Mouse (Mus musculus) liver, embryonic 14.5 days (tissue): Measurements from ENCODE around the gene Gm6502. TPM values are rescaled to one million over a fixed set of nuclear protein-coding genes. Genes with fewer than 3 reads are reported as not detected.
"Not testable (repeated sequence)": the region's sequence is repeated elsewhere in the genome, so short reads cannot be mapped to it uniquely, and the experiment has no call there.

Experiments
- ATAC-seq: fragments of 200-750 bp; cut with Nextera tagmentation; 2 replicates; pipeline ENCODE4 v1.8.0; 2017; ENCODE audit warnings: moderate number of reproducible peaks, mild to moderate bottlenecking, moderate library complexity; ENCODE audit not compliant: insufficient read depth
- DNase-seq, 3 experiments: peaks; one replicate each; pipeline ENCODE4 v3.0.0-alpha.2; 2012 to 2013; ENCODE audit warnings: low read depth in 3 of 3, low spot score in 3 of 3
- H3K27ac ChIP-seq: fragments of 300-500 bp; sonication (generic); 2 replicates; pipeline ENCODE4 v1.5.1; 2014; ENCODE audit warnings: moderate library complexity, mild to moderate bottlenecking, control low read depth, inconsistent platforms
- H3K27me3 ChIP-seq: fragments of 300-500 bp; sonication (generic); 2 replicates; pipeline ENCODE4 v1.6.1; 2014; ENCODE audit warnings: mild to moderate bottlenecking, low read length, moderate library complexity; ENCODE audit not compliant: control insufficient read depth, insufficient read depth
- H3K36me3 ChIP-seq: fragments of 300-500 bp; sonication (generic); replicated peaks from 2 replicates; pipeline ENCODE4 v1.6.1; 2014; ENCODE audit warnings: low read depth; ENCODE audit not compliant: control insufficient read depth, insufficient read depth
- H3K4me1 ChIP-seq, 2 experiments: fragments of 200-500 bp in 1 of 2; fragments of 300-500 bp in 1 of 2; sonication (generic) in 1 of 2; replicated peaks; 2 replicates each; pipeline ENCODE4 v1.6.1; 2012 to 2014; ENCODE audit warnings: antibody characterized with exemption in 1 of 2, inconsistent platforms in 1 of 2, low read length in 1 of 2; ENCODE audit not compliant: control insufficient read depth in 2 of 2, insufficient read depth in 2 of 2
- H3K4me2 ChIP-seq: fragments of 300-500 bp; sonication (generic); 2 replicates; pipeline ENCODE4 v1.6.1; 2014; ENCODE audit warnings: low read depth, mild to moderate bottlenecking, control low read depth, moderate library complexity
- H3K4me3 ChIP-seq, 2 experiments: fragments of 200-500 bp in 1 of 2; fragments of 300-500 bp in 1 of 2; sonication (generic) in 1 of 2; 2 replicates each; pipeline ENCODE4 v1.5.1; 2012 to 2014; ENCODE audit warnings: low read depth in 2 of 2, low read length in 2 of 2, mild to moderate bottlenecking in 2 of 2, control low read depth in 1 of 2, inconsistent platforms in 1 of 2, moderate library complexity in 1 of 2; ENCODE audit not compliant: insufficient read depth in 1 of 2
- H3K9ac ChIP-seq: fragments of 300-500 bp; sonication (generic); replicated peaks from 2 replicates; pipeline ENCODE4 v1.6.1; 2014; ENCODE audit warnings: mild to moderate bottlenecking, control low read depth, moderate library complexity
- H3K9me3 ChIP-seq: fragments of 300-500 bp; sonication (generic); 2 replicates; pipeline ENCODE4 v1.6.1; 2016; ENCODE audit warnings: low read length, mixed read lengths; ENCODE audit not compliant: control insufficient read depth
- WGBS: fragments of 180-500 bp; shearing (Covaris S2); extraction: QIAGEN DNeasy Blood & Tissue Kit; methylation state at CpG from one replicate; pipeline ENCODE4 v1.1.7; 2014; ENCODE audit not compliant: insufficient replicate concordance; 5-methylcytosine and 5-hydroxymethylcytosine counted together
- polyA plus RNA-seq, 2 experiments: library from polyadenylated mRNA; depleted of rRNA in 1 of 2; stranded (reverse) in 1 of 2; unstranded in 1 of 2; fragments of >200 nt; fragmentation: Nextera tagmentation in 1 of 2; extraction: Ambion mirVana in 1 of 2; gene quantifications; 2 replicates each; pipeline versions ENCODE4 v1.2.1 to v1.2.3; 2012 to 2014

The Gm6502 gene
- polyA plus RNA-seq (2012; rRNA removed) (not detected in 2 replicates), polyA plus RNA-seq (2014; fragmentation: Nextera tagmentation; extraction: Ambion mirVana) (not detected in 2 replicates)

DNA sequence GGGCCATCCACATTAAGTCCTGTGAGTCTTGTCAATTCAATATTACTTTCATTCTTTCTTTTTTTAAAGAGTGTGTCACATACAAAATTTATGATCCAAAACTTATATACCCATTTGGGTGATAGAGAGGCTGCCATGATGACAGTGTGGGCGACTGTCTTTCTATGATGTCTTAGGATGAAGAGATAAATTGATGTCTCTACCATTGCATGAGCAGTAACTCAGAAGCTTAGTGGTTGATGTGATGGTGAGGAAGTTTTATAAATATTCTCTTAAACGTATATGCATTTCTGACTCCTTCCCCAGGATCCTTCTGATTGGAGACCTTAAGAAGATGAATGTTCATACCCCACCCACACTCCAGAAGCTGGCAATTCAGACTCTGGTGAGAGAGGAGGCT is at the start of gene Gm6502:
Gene Gm6502, plus strand, starts transcription at position 301 of the 400 bp plus-strand sequence.
- not testable (repeated sequence) for H3K4me2 ChIP-seq, H3K4me3 ChIP-seq, H3K27me3 ChIP-seq, H3K36me3 ChIP-seq, ATAC-seq, H3K4me1 ChIP-seq, DNase-seq, H3K9ac ChIP-seq, H3K9me3 ChIP-seq, H3K27ac ChIP-seq
- WGBS, result no CpG with 5 or more reads among the region's 2 CpGs

DNA sequence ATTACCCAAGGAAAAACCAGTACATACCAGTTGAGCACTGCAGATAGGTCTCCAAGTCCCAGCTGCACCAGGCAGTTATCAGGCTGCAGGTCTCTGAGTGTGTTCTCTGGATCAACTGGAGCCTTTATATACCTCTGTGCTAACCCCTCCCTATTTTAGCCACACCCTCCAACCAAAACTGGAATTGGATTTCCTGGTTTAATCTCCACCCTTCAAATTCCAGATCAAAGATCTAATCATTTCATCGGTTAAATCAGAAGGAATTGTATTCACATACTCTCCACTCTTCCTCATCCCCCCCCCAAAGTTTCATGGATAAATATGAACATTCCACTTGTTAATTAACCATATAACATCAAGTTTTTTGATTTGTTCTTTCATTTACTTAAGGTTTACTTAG is 7.5 kb upstream of the Gm6502 start, which contains the start of gene A430089I19Rik:
Gene A430089I19Rik, minus strand, starts transcription at position 101 of the 400 bp plus-strand sequence.
- WGBS, result 58% methylated on average over 1 of the region's 1 CpGs
- H3K4me2 ChIP-seq, H3K4me3 ChIP-seq, H3K9ac ChIP-seq, H3K9me3 ChIP-seq, ATAC-seq, H3K27ac ChIP-seq, H3K27me3 ChIP-seq, H3K4me1 ChIP-seq, DNase-seq, H3K36me3 ChIP-seq: not testable (repeated sequence)

GRCm38 (mm10) chr5:94339449-94339848 is 25.2 kb downstream of the Gm6502 start, which contains the start of gene AA792892:
AA792892 (plus strand) TSS chr5:94339749.
- WGBS, result no CpG with 5 or more reads among the region's 2 CpGs
- H3K36me3 ChIP-seq, H3K9ac ChIP-seq, H3K4me3 ChIP-seq, H3K27ac ChIP-seq, H3K4me2 ChIP-seq, H3K9me3 ChIP-seq, H3K4me1 ChIP-seq, DNase-seq, H3K27me3 ChIP-seq, ATAC-seq: not testable (repeated sequence)

Other genes starting within 250 kb of the Gm6502 start
- not detected in 2 replicates for gene BC061212, start 243.9 kb upstream of the Gm6502 start, polyA plus RNA-seq (2012; rRNA removed)
- gene BC061212, start 243.9 kb upstream of the Gm6502 start, polyA plus RNA-seq (2014; fragmentation: Nextera tagmentation; extraction: Ambion mirVana), result not detected in 2 replicates
- not detected in 2 replicates for gene Gm6351, start 238.1 kb upstream of the Gm6502 start, polyA plus RNA-seq (2012; rRNA removed)
- not detected in 2 replicates for gene Gm6351, start 238.1 kb upstream of the Gm6502 start, polyA plus RNA-seq (2014; fragmentation: Nextera tagmentation; extraction: Ambion mirVana)
- not detected in 2 replicates for gene Gm3106, start 96.4 kb upstream of the Gm6502 start, polyA plus RNA-seq (2012; rRNA removed)
- gene Gm3106, start 96.4 kb upstream of the Gm6502 start, polyA plus RNA-seq (2014; fragmentation: Nextera tagmentation; extraction: Ambion mirVana), result not detected in 2 replicates
- gene A430089I19Rik, start 7.6 kb upstream of the Gm6502 start, polyA plus RNA-seq (2012; rRNA removed), result not detected in 2 replicates
- not detected in 2 replicates for gene A430089I19Rik, start 7.6 kb upstream of the Gm6502 start, polyA plus RNA-seq (2014; fragmentation: Nextera tagmentation; extraction: Ambion mirVana)
- not detected in 2 replicates for gene AA792892, start 25.3 kb downstream of the Gm6502 start, polyA plus RNA-seq (2012; rRNA removed)
- gene AA792892, start 25.3 kb downstream of the Gm6502 start, polyA plus RNA-seq (2014; fragmentation: Nextera tagmentation; extraction: Ambion mirVana), result not detected in 2 replicates
- gene Gm7682, start 131.3 kb downstream of the Gm6502 start, polyA plus RNA-seq (2012; rRNA removed), result not detected in 2 replicates
- not detected in 2 replicates for gene Gm7682, start 131.3 kb downstream of the Gm6502 start, polyA plus RNA-seq (2014; fragmentation: Nextera tagmentation; extraction: Ambion mirVana)
- not detected in 2 replicates for gene Gm3139, start 211.9 kb downstream of the Gm6502 start, polyA plus RNA-seq (2012; rRNA removed)
- gene Gm3139, start 211.9 kb downstream of the Gm6502 start, polyA plus RNA-seq (2014; fragmentation: Nextera tagmentation; extraction: Ambion mirVana), result not detected in 2 replicates